Mouse (Mus musculus) myocyte (in vitro differentiated cells): ENCODE measurements around the gene Krtap12-1.

ENCODE experiments used
- MYOG ChIP-seq, 3 experiments: IDR thresholded peaks; one replicate each; pipeline ENCODE4 v1.6.1; 2011; ENCODE audit warnings: control low read depth in 2 of 3, low read depth in 2 of 3, mild to moderate bottlenecking in 2 of 3; ENCODE audit not compliant: insufficient read length in 2 of 3, control insufficient read depth in 1 of 3, insufficient read depth in 1 of 3
- REST ChIP-seq: IDR thresholded peaks from one replicate; pipeline ENCODE4 v1.6.1; 2011; ENCODE audit warnings: mild to moderate bottlenecking, control low read depth, moderate library complexity; ENCODE audit not compliant: insufficient read depth, insufficient read length

DNA sequence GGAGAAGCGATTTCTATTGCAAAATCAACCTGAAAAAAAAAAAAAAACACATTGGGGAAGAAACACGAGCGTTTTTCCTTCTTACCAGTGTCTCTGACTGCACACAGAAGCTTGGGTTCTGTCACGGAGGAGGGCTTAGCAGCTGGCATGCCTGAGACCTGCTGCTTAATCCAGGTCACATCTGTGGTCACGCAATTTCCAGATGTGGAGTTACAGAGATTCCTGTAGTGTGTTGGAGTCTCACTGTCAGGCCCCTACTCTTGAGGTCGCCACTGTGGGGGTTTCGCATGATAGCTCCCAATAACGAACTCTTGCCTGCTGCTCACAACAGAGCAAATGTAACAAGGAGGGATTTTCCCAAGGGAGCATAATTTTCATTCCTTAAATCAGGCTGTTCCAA is 36.2 kb upstream of the Krtap12-1 start:
- TF ChIP-seq MYOG (IDR thresholded peaks at IDR 0.05; ENCODE audit: control insufficient read depth in 1 of 3, insufficient read depth in 1 of 3, insufficient read length in 2 of 3, low read depth in 2 of 3): no peak
- TF ChIP-seq REST: no peak
